24 mouse cellular contexts compared by ENCODE assay signal in genomic region chr2:144485439-144485838, GRCm38 (mm10). TPM values are rescaled to one million over a fixed set of nuclear protein-coding genes. Genes with fewer than 3 reads are reported as not detected.
DNase-seq lines count a peak whose midpoint lies in the region; ATAC-seq and TF ChIP-seq lines count a peak whose summit lies in the region.
"Had no signal": no experiment of that assay in that cellular context is flagged by ENCODE, and none has a peak within 500 bp of the region (broad histone marks: within the 10 kb centered on the region; RNA-seq: fewer than 3 reads in every experiment).

No protein-coding gene starts in this region.

- no peak for TF ChIP-seq CTCF in kidney, postnatal 0 days (IDR thresholded peaks at IDR 0.05; ENCODE audit: low read depth)
- TF ChIP-seq CTCF in C2C12 (IDR thresholded peaks at IDR 0.05; ENCODE audit: control insufficient read depth, insufficient read depth, insufficient read length), result no peak

- H3K4me2 ChIP-seq in kidney, postnatal 0 days (ENCODE audit: low read length), result no peak overlapping the region
- no peak overlapping the region for H3K4me2 ChIP-seq in kidney, embryonic 15.5 days
- H3K4me2 ChIP-seq: embryonic facial prominence, embryonic 13.5 days; embryonic facial prominence, embryonic 15.5 days; forebrain, embryonic 12.5 days had no signal

- no peak overlapping the region for H3K9ac ChIP-seq in kidney, postnatal 0 days (ENCODE audit: low read depth, low read length)
- no peak overlapping the region for H3K9ac ChIP-seq in kidney, embryonic 15.5 days
- H3K9ac ChIP-seq: embryonic facial prominence, embryonic 13.5 days; embryonic facial prominence, embryonic 15.5 days; forebrain, embryonic 12.5 days had no signal

- H3K4me3 ChIP-seq in heart, embryonic 10.5 days, result no peak overlapping the region
- no peak overlapping the region for H3K4me3 ChIP-seq in kidney, postnatal 0 days (replicated peaks; ENCODE audit: low read depth, low read length)
- no peak overlapping the region for H3K4me3 ChIP-seq in kidney, embryonic 15.5 days (replicated peaks)
- H3K4me3 ChIP-seq in C2C12 (ENCODE audit: insufficient read depth, poor library complexity, severe bottlenecking), result no peak overlapping the region
- H3K4me3 ChIP-seq: embryonic facial prominence, embryonic 13.5 days; embryonic facial prominence, embryonic 15.5 days; erythroblast, embryonic 14.5 days; forebrain, embryonic 10.5 days; forebrain, embryonic 12.5 days had no signal

- no peaks in the 10 kb centered on the region for H3K4me1 ChIP-seq in heart, embryonic 10.5 days
- no peaks in the 10 kb centered on the region for H3K4me1 ChIP-seq in kidney, postnatal 0 days (replicated peaks; ENCODE audit: insufficient read depth, low read length)
- H3K4me1 ChIP-seq in kidney, embryonic 15.5 days, result no peaks in the 10 kb centered on the region
- H3K4me1 ChIP-seq: forebrain, embryonic 10.5 days; forebrain, embryonic 12.5 days had no signal

- no peak overlapping the region for H3K27ac ChIP-seq in heart, embryonic 10.5 days
- H3K27ac ChIP-seq in kidney, postnatal 0 days, result no peak overlapping the region
- no peak overlapping the region for H3K27ac ChIP-seq in kidney, embryonic 15.5 days
- H3K27ac ChIP-seq: embryonic facial prominence, embryonic 13.5 days; embryonic facial prominence, embryonic 15.5 days; forebrain, embryonic 10.5 days; forebrain, embryonic 12.5 days had no signal

- H3K79me2 ChIP-seq in C2C12 (ENCODE audit: control insufficient read depth, insufficient read depth), result no peaks in the 10 kb centered on the region

- no peaks in the 10 kb centered on the region for H3K36me3 ChIP-seq in heart, embryonic 10.5 days
- no peaks in the 10 kb centered on the region for H3K36me3 ChIP-seq in kidney, postnatal 0 days (ENCODE audit: insufficient read depth, low read length)
- no peaks in the 10 kb centered on the region for H3K36me3 ChIP-seq in kidney, embryonic 15.5 days
- H3K36me3 ChIP-seq in C2C12 (ENCODE audit: control insufficient read depth, insufficient read depth), result no peaks in the 10 kb centered on the region
- H3K36me3 ChIP-seq: embryonic facial prominence, embryonic 13.5 days; embryonic facial prominence, embryonic 15.5 days; forebrain, embryonic 10.5 days; forebrain, embryonic 12.5 days had no signal

- no peak for ATAC-seq in kidney, postnatal 0 days (replicated peaks; ENCODE audit: low FRiP score, low read depth)
- no peak for ATAC-seq in kidney, embryonic 15.5 days (replicated peaks; ENCODE audit: low FRiP score)
- ATAC-seq: forebrain, embryonic 14.5 days had no signal

- DNase-seq in heart, adult 11 months, result peak; percentile 94
- DNase-seq in heart, postnatal 36 days, result no peak
- peak; percentile 30 for DNase-seq in heart, adult 8-10 months (ENCODE audit: low spot score)
- DNase-seq in heart, embryonic 10.5 days (ENCODE audit: low spot score), result no peak
- peak; percentile 3 for DNase-seq in kidney, postnatal 0 days (ENCODE audit: low spot score)
- DNase-seq: adrenal gland, adult 2 months; adrenal gland, postnatal 10 days; adrenal gland, postnatal 25 days; B cell, adult 2 months; cerebellum, adult 11 months; cerebellum, adult 18-20 months; cerebellum, adult 8-10 months; cerebellum, adult 9-11 months; cerebellum, postnatal 14 days; cerebellum, postnatal 36 days; embryo, embryonic 11 days had no signal

- no peaks in the 10 kb centered on the region for H3K27me3 ChIP-seq in heart, embryonic 10.5 days (ENCODE audit: insufficient read depth, poor library complexity, severe bottlenecking)
- H3K27me3 ChIP-seq in kidney, postnatal 0 days (ENCODE audit: insufficient read depth, low read length), result no peaks in the 10 kb centered on the region
- no peaks in the 10 kb centered on the region for H3K27me3 ChIP-seq in kidney, embryonic 15.5 days
- no peaks in the 10 kb centered on the region for H3K27me3 ChIP-seq in C2C12 (ENCODE audit: control insufficient read depth, insufficient read depth, insufficient read length)
- H3K27me3 ChIP-seq: embryonic facial prominence, embryonic 13.5 days; embryonic facial prominence, embryonic 15.5 days; forebrain, embryonic 12.5 days had no signal

- no peak overlapping the region for H3ac ChIP-seq in C2C12 (ENCODE audit: control insufficient read depth, insufficient read length, low read depth)

- no peaks in the 10 kb centered on the region for H3K9me3 ChIP-seq in heart, embryonic 10.5 days
- H3K9me3 ChIP-seq in kidney, postnatal 0 days (replicated peaks; ENCODE audit: low read length), result no peaks in the 10 kb centered on the region
- no peaks in the 10 kb centered on the region for H3K9me3 ChIP-seq in kidney, embryonic 15.5 days (replicated peaks)
- H3K9me3 ChIP-seq: embryonic facial prominence, embryonic 13.5 days; embryonic facial prominence, embryonic 15.5 days; forebrain, embryonic 10.5 days; forebrain, embryonic 12.5 days had no signal

- 74% methylated on average over 7 of the region's 7 CpGs for WGBS in heart, embryonic 10.5 days
- 71% methylated on average over 7 of the region's 7 CpGs for WGBS in kidney, postnatal 0 days
- 82% methylated on average over 7 of the region's 7 CpGs for WGBS in kidney, embryonic 15.5 days

- intact Hi-C loops in heart, postnatal 36 days (cut with DNase I), result no loop called here

- no peaks in the 10 kb centered on the region for H3K79me3 ChIP-seq in C2C12 (ENCODE audit: low read depth)

TF ChIP-seq in C2C12, 6 proteins besides CTCF, POLR2A, EP300 and RAD21:
- peak; percentile 64 for TF ChIP-seq USF1 (IDR thresholded peaks at IDR 0.05; ENCODE audit: low read depth)
- no peak for TF ChIP-seq MYOG (IDR thresholded peaks at IDR 0.05; ENCODE audit: control insufficient read depth, extremely low read depth, insufficient read length)

RNA-seq across cellular contexts. Expression of gene Dzank1, which starts 41.8 kb away (rescaled TPM):
- 1 to 10 TPM in 1 of 2 experiments, under 1 TPM in 1; 0.43 to 1.7 TPM for total RNA-seq in heart, postnatal 36 days (2021)
- 1 to 10 TPM in 2 of 4 experiments, under 1 TPM in 2; 0.57 to 4.0 (median 0.98) TPM for total RNA-seq in heart, adult 8-10 months (2022)
- 0.45 and 0.62 TPM in 2 replicates for polyA plus RNA-seq in heart, embryonic 10.5 days (2016; fragmentation: Nextera tagmentation; extraction: Ambion mirVana)
- polyA plus RNA-seq in kidney, postnatal 0 days (2015; fragmentation: Nextera tagmentation; extraction: Ambion mirVana), result 1.5 and 1.7 TPM in 2 replicates
- polyA plus RNA-seq in kidney, embryonic 15.5 days (2015; fragmentation: Nextera tagmentation; extraction: Ambion mirVana), result 0.91 and 1.2 TPM in 2 replicates
- polyA plus RNA-seq in C2C12 (2012; fragmentation: generic; extraction: Trizol), result 0.16 TPM
- polyA plus RNA-seq: erythroblast, embryonic 14.5 days had no signal

RNA-seq across cellular contexts. Expression of gene Polr3f, which starts 42.1 kb away (rescaled TPM):
- total RNA-seq in heart, postnatal 36 days (2021), result 10 to 100 TPM; 11.4 to 12.0 TPM
- 10 to 100 TPM; 10.6 to 12.8 (median 11.5) TPM for total RNA-seq in heart, adult 8-10 months (2022)
- 23.6 and 24.2 TPM in 2 replicates for polyA plus RNA-seq in heart, embryonic 10.5 days (2016; fragmentation: Nextera tagmentation; extraction: Ambion mirVana)
- 18.9 and 19.6 TPM in 2 replicates for polyA plus RNA-seq in kidney, postnatal 0 days (2015; fragmentation: Nextera tagmentation; extraction: Ambion mirVana)
- polyA plus RNA-seq in kidney, embryonic 15.5 days (2015; fragmentation: Nextera tagmentation; extraction: Ambion mirVana), result 26.1 and 30.0 TPM in 2 replicates
- 5.6 TPM for polyA plus RNA-seq in C2C12 (2012; fragmentation: generic; extraction: Trizol)

Comparison
In these comparisons a context has a peak if more than half of its experiments do, and no peak if none do; other contexts are left out.
1. DNase-seq: peak in heart, adult 11 months (single experiment), heart, adult 8-10 months (single experiment) and kidney, postnatal 0 days (single experiment); none in heart, postnatal 36 days (0 of 2) and heart, embryonic 10.5 days (single experiment).